Mouse (Mus musculus): ENCODE results near the gene Cxcr4.

DNA sequence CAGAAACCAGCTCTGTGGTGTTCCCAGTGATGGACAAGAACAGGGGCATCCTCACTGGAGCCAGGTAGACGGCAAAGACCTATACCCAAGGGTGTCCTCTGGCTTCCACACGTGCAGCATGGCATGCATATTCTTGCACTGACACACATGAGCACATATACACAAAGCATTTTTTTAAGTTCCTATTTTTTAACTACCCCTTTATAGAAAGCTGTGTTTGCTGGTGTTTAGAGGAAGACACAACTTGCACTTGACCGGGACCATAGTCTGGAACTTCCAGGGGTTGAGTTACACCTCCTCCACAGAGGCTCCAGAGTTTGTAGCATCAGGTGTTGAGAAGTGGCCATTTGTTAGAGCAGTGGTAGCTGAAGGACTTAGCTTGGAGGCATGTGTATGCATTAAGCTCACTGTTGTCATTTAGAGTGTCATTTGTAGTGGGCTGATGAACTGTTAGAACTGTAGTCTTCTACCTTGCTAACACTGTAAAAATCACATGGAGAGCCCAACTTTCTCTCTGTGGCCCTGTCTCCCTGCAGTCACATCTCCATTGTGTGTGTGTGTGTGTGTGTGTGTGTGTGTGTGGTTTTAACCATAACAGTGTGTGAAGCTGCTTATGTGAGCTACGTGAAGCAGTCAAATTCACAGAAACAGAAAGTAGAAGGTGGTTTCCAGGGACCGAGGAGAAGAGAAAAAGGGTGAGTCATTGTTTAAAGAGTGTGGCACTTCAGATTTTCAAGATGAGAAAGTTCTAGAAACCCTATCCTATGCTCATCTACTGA, 43.7 kb downstream of the Cxcr4 start:
- no peak for TF ChIP-seq EP300 (IDR thresholded peaks at IDR 0.05; ENCODE audit: low read depth)
- TF ChIP-seq CTCF (IDR thresholded peaks at IDR 0.05; ENCODE audit: low read depth) = no peak

Data from heart, postnatal 0 days (tissue).